Mouse (Mus musculus): ENCODE results near the gene Aen.

Aen gene

GRCm38 (mm10) chr7:78895021-78895652 is 517 bp upstream of the Aen start:
- no peak for DNase-seq

- DNase-seq: no peak
Measured at GRCm38 (mm10) chr7:78897567-78897966, 1.9 kb downstream of the Aen start.

GRCm38 (mm10) chr7:78903174-78903870 is 7.7 kb downstream of the Aen start:
- DNase-seq: no peak

GRCm38 (mm10) chr7:78904175-78904574 is 8.5 kb downstream of the Aen start:
- no peak for DNase-seq

- DNase-seq: no peak
Measured at GRCm38 (mm10) chr7:78909026-78909425, 13.4 kb downstream of the Aen start.

- no peak for DNase-seq
Measured at GRCm38 (mm10) chr7:78910336-78911098, 14.9 kb downstream of the Aen start.

- DNase-seq: no peak
Measured at GRCm38 (mm10) chr7:78911209-78911608, 15.6 kb downstream of the Aen start.

GRCm38 (mm10) chr7:78912253-78912973 is 16.8 kb downstream of the Aen start:
- DNase-seq: no peak

GRCm38 (mm10) chr7:78912974-78913474 is 17.4 kb downstream of the Aen start, which contains the start of gene Isg20:
Gene Isg20 (plus strand): TSS chr7:78913424.
- no peak for DNase-seq

- DNase-seq: no peak
Measured at GRCm38 (mm10) chr7:78913649-78914544, 18.2 kb downstream of the Aen start.

GRCm38 (mm10) chr7:78914545-78914845 is 18.8 kb downstream of the Aen start:
- DNase-seq: no peak

GRCm38 (mm10) chr7:78914896-78915510 is 19.3 kb downstream of the Aen start:
- DNase-seq: no peak

- DNase-seq: no peak
Measured at GRCm38 (mm10) chr7:78918686-78919085, 23.0 kb downstream of the Aen start.

GRCm38 (mm10) chr7:78922506-78922905 is 26.9 kb downstream of the Aen start:
- DNase-seq: no peak

- DNase-seq: peak; percentile 52
Measured at GRCm38 (mm10) chr7:78924300-78924699, 28.6 kb downstream of the Aen start.

GRCm38 (mm10) chr7:78924796-78925195 is 29.1 kb downstream of the Aen start:
- DNase-seq: no peak

GRCm38 (mm10) chr7:78925680-78926079 is 30.0 kb downstream of the Aen start:
- no peak for DNase-seq

GRCm38 (mm10) chr7:78926156-78926555 is 30.5 kb downstream of the Aen start:
- no peak for DNase-seq

- DNase-seq: no peak
Measured at GRCm38 (mm10) chr7:78927266-78927665, 31.6 kb downstream of the Aen start.

- no peak for DNase-seq
Measured at GRCm38 (mm10) chr7:78938957-78939602, 43.4 kb downstream of the Aen start.

- DNase-seq: no peak
Measured at GRCm38 (mm10) chr7:78940971-78941370, 45.3 kb downstream of the Aen start.
